In the genomic region with DNA sequence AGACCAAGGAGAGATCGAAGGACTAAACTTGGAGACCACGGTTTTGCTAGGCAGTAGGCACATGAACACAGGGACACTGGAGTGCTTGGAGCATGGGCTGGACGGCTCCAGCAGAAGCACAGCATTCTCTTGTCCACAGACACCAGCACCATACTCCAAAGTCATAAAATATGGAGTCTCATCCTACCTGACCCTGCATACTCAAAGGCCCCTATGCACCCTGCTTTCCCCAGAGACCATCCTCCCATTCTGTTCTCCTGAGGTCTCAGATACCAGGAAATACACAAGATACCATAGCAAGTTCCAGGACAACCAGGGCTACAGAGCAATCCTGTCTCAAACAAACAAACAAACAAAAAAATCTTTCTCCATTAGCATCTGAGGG, we compare ENCODE assay signal across 18 mouse cellular contexts. TPM values are rescaled to one million over a fixed set of nuclear protein-coding genes. Genes with fewer than 3 reads are reported as not detected.
A peak's percentile ranks its signal among the peaks of the same experiment; 100 is the strongest.
DNase-seq lines count a peak whose midpoint lies in the region; ATAC-seq and TF ChIP-seq lines count a peak whose summit lies in the region.
"Had no signal": no experiment of that assay in that cellular context is flagged by ENCODE, and none has a peak within 500 bp of the region (broad histone marks: within the 10 kb centered on the region; RNA-seq: fewer than 3 reads in every experiment).

No protein-coding gene starts in this region.

- ATAC-seq in forebrain, embryonic 16.5 days, result no peak
- no peak for ATAC-seq in hindbrain, embryonic 15.5 days (ENCODE audit: low FRiP score, low read depth)
- no peak for ATAC-seq in liver, embryonic 16.5 days (ENCODE audit: low read depth)
- ATAC-seq in midbrain, postnatal 0 days (ENCODE audit: low FRiP score), result no peak
- ATAC-seq in megakaryocyte, adult 5-6 weeks (ENCODE audit: poor library complexity, severe bottlenecking), result no peak

- H3K4me3 ChIP-seq in forebrain, embryonic 16.5 days (replicated peaks; ENCODE audit: low read length), result no peak overlapping the region
- H3K4me3 ChIP-seq in forebrain, embryonic 10.5 days, result no peak overlapping the region
- H3K4me3 ChIP-seq in left cerebral cortex, adult 2 months, result no peak overlapping the region
- no peak overlapping the region for H3K4me3 ChIP-seq in hindbrain, embryonic 15.5 days
- no peak overlapping the region for H3K4me3 ChIP-seq in liver, embryonic 16.5 days (ENCODE audit: low read depth, low read length)
- H3K4me3 ChIP-seq in midbrain, postnatal 0 days (ENCODE audit: low read depth, low read length), result no peak overlapping the region
- H3K4me3 ChIP-seq: embryonic facial prominence, embryonic 10.5 days; megakaryocyte, embryonic 14.5 days; myocyte had no signal

- DNase-seq in forebrain, embryonic 10.5 days (ENCODE audit: extremely low spot score, low spot score), result no peak
- no peak for DNase-seq in left cerebral cortex, adult 2 months (ENCODE audit: extremely low spot score in 1 of 2, low spot score in 2 of 2)
- DNase-seq in left cerebral cortex, adult 9 months (ENCODE audit: low spot score in 2 of 2), result no peak
- no peak for DNase-seq in midbrain, postnatal 0 days (ENCODE audit: low spot score)
- DNase-seq: gastrocnemius, postnatal 25 days; kidney, adult 11 months had no signal

- 87% methylated on average over 3 of the region's 3 CpGs for WGBS in forebrain, embryonic 16.5 days
- WGBS in forebrain, embryonic 10.5 days, result 91% methylated on average over 3 of the region's 3 CpGs
- WGBS in hindbrain, embryonic 15.5 days, result 93% methylated on average over 3 of the region's 3 CpGs
- 82% methylated on average over 3 of the region's 3 CpGs for WGBS in liver, embryonic 16.5 days (ENCODE audit: insufficient replicate concordance)
- 86% methylated on average over 3 of the region's 3 CpGs for WGBS in midbrain, postnatal 0 days

- intact Hi-C loops in left cerebral cortex, adult 2 months (cut with DNase I), result no loop called here

- peaks cover 5% of the 10 kb centered on the region for H3K36me3 ChIP-seq in forebrain, embryonic 16.5 days (ENCODE audit: control insufficient read depth, insufficient read depth)
- peaks cover 99% of the 10 kb centered on the region for H3K36me3 ChIP-seq in forebrain, embryonic 10.5 days (replicated peaks)
- peaks cover 11% of the 10 kb centered on the region for H3K36me3 ChIP-seq in hindbrain, embryonic 15.5 days
- peaks cover 69% of the 10 kb centered on the region for H3K36me3 ChIP-seq in liver, embryonic 16.5 days (ENCODE audit: control insufficient read depth, insufficient read depth)
- H3K36me3 ChIP-seq in midbrain, postnatal 0 days (ENCODE audit: insufficient read depth, low read length), result peaks cover 40% of the 10 kb centered on the region

- TF ChIP-seq CTCF in left cerebral cortex, adult 2 months (IDR thresholded peaks at IDR 0.05), result no peak
- TF ChIP-seq CTCF in midbrain, postnatal 0 days (IDR thresholded peaks at IDR 0.05), result no peak

- peak overlapping the region; percentile 64 for H3K27ac ChIP-seq in forebrain, embryonic 16.5 days (ENCODE audit: low read length)
- H3K27ac ChIP-seq in forebrain, embryonic 10.5 days, result no peak overlapping the region
- peak overlapping the region; percentile 81; the same call in 1 of the 2 replicates for H3K27ac ChIP-seq in left cerebral cortex, adult 2 months
- peak overlapping the region; percentile 78; the same call in 1 of the 2 replicates for H3K27ac ChIP-seq in hindbrain, embryonic 15.5 days (replicated peaks)
- H3K27ac ChIP-seq in liver, embryonic 16.5 days (ENCODE audit: low read length), result peak overlapping the region; percentile 99
- H3K27ac ChIP-seq in midbrain, postnatal 0 days (ENCODE audit: low read depth, low read length), result no peak overlapping the region
- H3K27ac ChIP-seq: embryonic facial prominence, embryonic 10.5 days had no signal

- H3K4me1 ChIP-seq in forebrain, embryonic 16.5 days (replicated peaks; ENCODE audit: control insufficient read depth, insufficient read depth, low read length), result peaks cover 47% of the 10 kb centered on the region
- no peaks in the 10 kb centered on the region for H3K4me1 ChIP-seq in forebrain, embryonic 10.5 days
- peaks cover 48% of the 10 kb centered on the region for H3K4me1 ChIP-seq in hindbrain, embryonic 15.5 days (replicated peaks)
- peaks cover 54% of the 10 kb centered on the region for H3K4me1 ChIP-seq in liver, embryonic 16.5 days (ENCODE audit: control insufficient read depth, low read depth, low read length)
- H3K4me1 ChIP-seq in midbrain, postnatal 0 days (ENCODE audit: insufficient read depth, low read length), result 0 out of 2 replicates have a peak, but pooled peaks cover 5% of the 10 kb centered on the region

- H3K9ac ChIP-seq in forebrain, embryonic 16.5 days (replicated peaks; ENCODE audit: low read depth, low read length), result no peak overlapping the region
- H3K9ac ChIP-seq in hindbrain, embryonic 15.5 days, result no peak overlapping the region
- peak overlapping the region; percentile 59 for H3K9ac ChIP-seq in liver, embryonic 16.5 days (ENCODE audit: low read depth, low read length)
- H3K9ac ChIP-seq in midbrain, postnatal 0 days (replicated peaks; ENCODE audit: low read length, poor library complexity, severe bottlenecking), result no peak overlapping the region

- no peaks in the 10 kb centered on the region for H3K27me3 ChIP-seq in forebrain, embryonic 16.5 days (replicated peaks; ENCODE audit: control insufficient read depth, insufficient read depth, low read length)
- H3K27me3 ChIP-seq in forebrain, embryonic 10.5 days (ENCODE audit: poor library complexity, severe bottlenecking), result no peaks in the 10 kb centered on the region
- no peaks in the 10 kb centered on the region for H3K27me3 ChIP-seq in hindbrain, embryonic 15.5 days
- H3K27me3 ChIP-seq in liver, embryonic 16.5 days (ENCODE audit: control insufficient read depth, insufficient read depth, low read depth, low read length), result no peaks in the 10 kb centered on the region
- no peaks in the 10 kb centered on the region for H3K27me3 ChIP-seq in midbrain, postnatal 0 days (ENCODE audit: insufficient read depth, low read length)
- H3K27me3 ChIP-seq: megakaryocyte, embryonic 14.5 days had no signal

- H3K9me3 ChIP-seq in forebrain, embryonic 16.5 days (ENCODE audit: control insufficient read depth, low read length), result no peaks in the 10 kb centered on the region
- no peaks in the 10 kb centered on the region for H3K9me3 ChIP-seq in forebrain, embryonic 10.5 days
- no peaks in the 10 kb centered on the region for H3K9me3 ChIP-seq in hindbrain, embryonic 15.5 days
- H3K9me3 ChIP-seq in liver, embryonic 16.5 days (replicated peaks; ENCODE audit: control insufficient read depth, low read length), result no peaks in the 10 kb centered on the region
- H3K9me3 ChIP-seq in midbrain, postnatal 0 days (ENCODE audit: low read length), result no peaks in the 10 kb centered on the region
- H3K9me3 ChIP-seq: embryonic facial prominence, embryonic 10.5 days; megakaryocyte, embryonic 14.5 days had no signal

- no peak overlapping the region for H3K4me2 ChIP-seq in forebrain, embryonic 16.5 days (ENCODE audit: low read length)
- H3K4me2 ChIP-seq in hindbrain, embryonic 15.5 days, result no peak overlapping the region
- no peak overlapping the region for H3K4me2 ChIP-seq in liver, embryonic 16.5 days (ENCODE audit: low read depth, low read length)
- no peak overlapping the region for H3K4me2 ChIP-seq in midbrain, postnatal 0 days (ENCODE audit: low read depth, low read length, poor library complexity, severe bottlenecking)

RNA-seq across cellular contexts. Expression of gene Mpg, which starts 11.1 kb away (rescaled TPM):
- polyA plus RNA-seq in forebrain, embryonic 16.5 days (2015; fragmentation: Nextera tagmentation; extraction: Ambion mirVana), result 36.7 and 38.1 TPM in 2 replicates
- 31.0 and 31.2 TPM in 2 replicates for polyA plus RNA-seq in forebrain, embryonic 10.5 days (2016; fragmentation: Nextera tagmentation; extraction: Ambion mirVana)
- total RNA-seq in left cerebral cortex, adult 2 months (2021), result 10 to 100 TPM; 17.5 to 19.1 TPM
- 34.7 and 36.9 TPM in 2 replicates for polyA plus RNA-seq in hindbrain, embryonic 15.5 days (2015; fragmentation: Nextera tagmentation; extraction: Ambion mirVana)
- 18.5 and 19.6 TPM in 2 replicates for polyA plus RNA-seq in liver, embryonic 16.5 days (2015; fragmentation: Nextera tagmentation; extraction: Ambion mirVana)
- 31.7 and 35.0 TPM in 2 replicates for total RNA-seq in midbrain, postnatal 0 days (2014; rRNA removed)
- 31.2 and 37.7 TPM in 2 replicates for polyA plus RNA-seq in midbrain, postnatal 0 days (2015; fragmentation: Nextera tagmentation; extraction: Ambion mirVana)
- total RNA-seq in megakaryocyte, adult 5-6 weeks (2015), result 9.8 and 12.1 TPM in 2 replicates
- total RNA-seq in megakaryocyte, adult 5-6 weeks (2017), result 6.8 and 9.9 TPM in 2 replicates

RNA-seq across cellular contexts. Expression of gene Rhbdf1, which starts 15.3 kb away (rescaled TPM):
- 21.1 and 23.3 TPM in 2 replicates for polyA plus RNA-seq in forebrain, embryonic 16.5 days (2015; fragmentation: Nextera tagmentation; extraction: Ambion mirVana)
- polyA plus RNA-seq in forebrain, embryonic 10.5 days (2016; fragmentation: Nextera tagmentation; extraction: Ambion mirVana), result 21.9 and 22.9 TPM in 2 replicates
- total RNA-seq in left cerebral cortex, adult 2 months (2021), result 10 to 100 TPM; 13.9 to 14.4 TPM
- polyA plus RNA-seq in hindbrain, embryonic 15.5 days (2015; fragmentation: Nextera tagmentation; extraction: Ambion mirVana), result 24.8 and 29.2 TPM in 2 replicates
- 5.8 and 6.5 TPM in 2 replicates for polyA plus RNA-seq in liver, embryonic 16.5 days (2015; fragmentation: Nextera tagmentation; extraction: Ambion mirVana)
- 27.4 and 55.6 TPM in 2 replicates for total RNA-seq in midbrain, postnatal 0 days (2014; rRNA removed)
- 17.6 and 21.0 TPM in 2 replicates for polyA plus RNA-seq in midbrain, postnatal 0 days (2015; fragmentation: Nextera tagmentation; extraction: Ambion mirVana)
- not detected in 2 replicates for total RNA-seq in megakaryocyte, adult 5-6 weeks (2015)
- total RNA-seq in megakaryocyte, adult 5-6 weeks (2017), result not detected in 2 replicates

RNA-seq across cellular contexts. Expression of gene Nprl3, which starts 30.1 kb away (rescaled TPM):
- polyA plus RNA-seq in forebrain, embryonic 16.5 days (2015; fragmentation: Nextera tagmentation; extraction: Ambion mirVana), result 52.2 and 56.7 TPM in 2 replicates
- 48.3 and 48.6 TPM in 2 replicates for polyA plus RNA-seq in forebrain, embryonic 10.5 days (2016; fragmentation: Nextera tagmentation; extraction: Ambion mirVana)
- 10 to 100 TPM; 45.2 to 52.2 TPM for total RNA-seq in left cerebral cortex, adult 2 months (2021)
- 33.5 and 43.9 TPM in 2 replicates for polyA plus RNA-seq in hindbrain, embryonic 15.5 days (2015; fragmentation: Nextera tagmentation; extraction: Ambion mirVana)
- 30.8 and 31.5 TPM in 2 replicates for polyA plus RNA-seq in liver, embryonic 16.5 days (2015; fragmentation: Nextera tagmentation; extraction: Ambion mirVana)
- 36.0 and 44.7 TPM in 2 replicates for total RNA-seq in midbrain, postnatal 0 days (2014; rRNA removed)
- polyA plus RNA-seq in midbrain, postnatal 0 days (2015; fragmentation: Nextera tagmentation; extraction: Ambion mirVana), result 35.3 and 38.6 TPM in 2 replicates
- total RNA-seq in megakaryocyte, adult 5-6 weeks (2015), result 6.6 and 10.7 TPM in 2 replicates
- 9.5 and 11.9 TPM in 2 replicates for total RNA-seq in megakaryocyte, adult 5-6 weeks (2017)

RNA-seq across cellular contexts. Expression of gene Snrnp25, which starts 32.2 kb away (rescaled TPM):
- 45.0 and 45.6 TPM in 2 replicates for polyA plus RNA-seq in forebrain, embryonic 16.5 days (2015; fragmentation: Nextera tagmentation; extraction: Ambion mirVana)
- 118 and 120 TPM in 2 replicates for polyA plus RNA-seq in forebrain, embryonic 10.5 days (2016; fragmentation: Nextera tagmentation; extraction: Ambion mirVana)
- 10 to 100 TPM; 19.2 to 24.6 TPM for total RNA-seq in left cerebral cortex, adult 2 months (2021)
- polyA plus RNA-seq in hindbrain, embryonic 15.5 days (2015; fragmentation: Nextera tagmentation; extraction: Ambion mirVana), result 49.5 and 50.4 TPM in 2 replicates
- 58.1 and 63.4 TPM in 2 replicates for polyA plus RNA-seq in liver, embryonic 16.5 days (2015; fragmentation: Nextera tagmentation; extraction: Ambion mirVana)
- total RNA-seq in midbrain, postnatal 0 days (2014; rRNA removed), result 13.3 and 23.6 TPM in 2 replicates
- polyA plus RNA-seq in midbrain, postnatal 0 days (2015; fragmentation: Nextera tagmentation; extraction: Ambion mirVana), result 47.8 and 48.9 TPM in 2 replicates
- 38.9 and 42.8 TPM in 2 replicates for total RNA-seq in megakaryocyte, adult 5-6 weeks (2015)
- total RNA-seq in megakaryocyte, adult 5-6 weeks (2017), result 32.5 and 47.7 TPM in 2 replicates

RNA-seq across cellular contexts. Expression of gene Il9r, which starts 37.3 kb away (rescaled TPM):
- polyA plus RNA-seq in forebrain, embryonic 16.5 days (2015; fragmentation: Nextera tagmentation; extraction: Ambion mirVana), result not detected in 2 replicates
- polyA plus RNA-seq in forebrain, embryonic 10.5 days (2016; fragmentation: Nextera tagmentation; extraction: Ambion mirVana), result not detected in 2 replicates
- not detected for total RNA-seq in left cerebral cortex, adult 2 months (2021)
- not detected in 2 replicates for polyA plus RNA-seq in hindbrain, embryonic 15.5 days (2015; fragmentation: Nextera tagmentation; extraction: Ambion mirVana)
- polyA plus RNA-seq in liver, embryonic 16.5 days (2015; fragmentation: Nextera tagmentation; extraction: Ambion mirVana), result not detected in 2 replicates
- 0.33 TPM in 1 of 2 replicates, not detected in the other for total RNA-seq in midbrain, postnatal 0 days (2014; rRNA removed)
- polyA plus RNA-seq in midbrain, postnatal 0 days (2015; fragmentation: Nextera tagmentation; extraction: Ambion mirVana), result 0.04 TPM in 1 of 2 replicates, not detected in the other
- not detected in 2 replicates for total RNA-seq in megakaryocyte, adult 5-6 weeks (2015)
- not detected in 2 replicates for total RNA-seq in megakaryocyte, adult 5-6 weeks (2017)
- total RNA-seq: common myeloid progenitor, adult 5-6 weeks; gastrocnemius, postnatal 25 days; layer of hippocampus, postnatal 25 days; left cerebral cortex, postnatal 36 days had no signal
- polyA plus RNA-seq: embryonic facial prominence, embryonic 10.5 days; kidney, embryonic 16.5 days; midbrain, embryonic 14.5 days had no signal

Comparison
In these comparisons a context has a peak if more than half of its experiments do, and no peak if none do; other contexts are left out.
1. H3K27ac ChIP-seq: peak in forebrain, embryonic 16.5 days (single experiment), left cerebral cortex, adult 2 months (single experiment), hindbrain, embryonic 15.5 days (single experiment) and liver, embryonic 16.5 days (single experiment); none in forebrain, embryonic 10.5 days (single experiment) and midbrain, postnatal 0 days (single experiment).